Mouse (Mus musculus) heart, postnatal 0 days (tissue): Measurements from ENCODE around the gene Fer. TPM values are rescaled to one million over a fixed set of nuclear protein-coding genes. Genes with fewer than 3 reads are reported as not detected.

Experiments
- ATAC-seq: fragments of 200-750 bp; cut with Nextera tagmentation; 2 replicates; pipeline ENCODE4 v1.8.0; 2017; ENCODE audit warnings: low read depth, moderate number of reproducible peaks, moderate library complexity; ENCODE audit not compliant: insufficient read depth
- DNase-seq: peaks from one replicate; pipeline ENCODE4 v3.0.0-alpha.2; 2016; ENCODE audit warnings: low spot score
- H3K27ac ChIP-seq: fragments of 300-500 bp; sonication (generic); 2 replicates; pipeline ENCODE4 v1.5.1; 2014; ENCODE audit warnings: low read depth, mild to moderate bottlenecking
- H3K27me3 ChIP-seq: fragments of 300-500 bp; sonication (generic); 2 replicates; pipeline ENCODE4 v1.6.1; 2014; ENCODE audit warnings: low read length, mixed read lengths; ENCODE audit not compliant: control insufficient read depth, insufficient read depth
- H3K36me3 ChIP-seq: fragments of 300-500 bp; sonication (generic); replicated peaks from 2 replicates; pipeline ENCODE4 v1.6.1; 2014; ENCODE audit warnings: low read length, mixed read lengths; ENCODE audit not compliant: control insufficient read depth, insufficient read depth
- H3K4me1 ChIP-seq: fragments of 300-500 bp; sonication (generic); 2 replicates; pipeline ENCODE4 v1.6.1; 2014; ENCODE audit warnings: antibody characterized with exemption; ENCODE audit not compliant: control insufficient read depth, insufficient read depth
- H3K4me2 ChIP-seq: fragments of 300-500 bp; sonication (generic); 2 replicates; pipeline ENCODE4 v1.6.1; 2014; ENCODE audit warnings: low read depth, mild to moderate bottlenecking, low read length, moderate library complexity
- H3K4me3 ChIP-seq: fragments of 300-500 bp; sonication (generic); 2 replicates; pipeline ENCODE4 v1.5.1; 2014; ENCODE audit warnings: low read depth, low read length
- H3K9ac ChIP-seq: fragments of 300-500 bp; sonication (generic); replicated peaks from 2 replicates; pipeline ENCODE4 v1.6.1; 2014; ENCODE audit warnings: low read depth, low read length, mixed read lengths
- H3K9me3 ChIP-seq: fragments of 300-500 bp; sonication (generic); replicated peaks from 2 replicates; pipeline ENCODE4 v1.6.1; 2016; ENCODE audit warnings: low read length; ENCODE audit not compliant: control insufficient read depth
- CTCF ChIP-seq: IDR thresholded peaks from 2 replicates; pipeline ENCODE4 v1.5.1; 2016; ENCODE audit warnings: antibody characterized with exemption, control low read depth, low read depth
- EP300 ChIP-seq: IDR thresholded peaks from 2 replicates; pipeline ENCODE4 v1.6.1; 2016; ENCODE audit warnings: antibody characterized with exemption, low read depth
- WGBS: fragments of 180-500 bp; shearing (Covaris S2); extraction: QIAGEN DNeasy Blood & Tissue Kit; methylation state at CpG from one replicate; pipeline ENCODE4 v1.1.7; 2014; 5-methylcytosine and 5-hydroxymethylcytosine counted together
- polyA plus RNA-seq: library from polyadenylated mRNA; unstranded; fragments of >200 nt; fragmentation: Nextera tagmentation; extraction: Ambion mirVana; gene quantifications from 2 replicates; pipeline ENCODE4 v1.2.1, GENCODE M21; 2015
- total RNA-seq: library from RNA; depleted of rRNA; stranded (reverse); fragments of >200 nt; gene quantifications from 2 replicates; pipeline ENCODE4 v1.2.3, GENCODE M21; 2014; ENCODE audit warnings: low replicate concordance; rRNA removed

Gene Fer
- total RNA-seq (12.4 and 15.1 TPM in 2 replicates), polyA plus RNA-seq (16.2 and 16.5 TPM in 2 replicates)

DNA sequence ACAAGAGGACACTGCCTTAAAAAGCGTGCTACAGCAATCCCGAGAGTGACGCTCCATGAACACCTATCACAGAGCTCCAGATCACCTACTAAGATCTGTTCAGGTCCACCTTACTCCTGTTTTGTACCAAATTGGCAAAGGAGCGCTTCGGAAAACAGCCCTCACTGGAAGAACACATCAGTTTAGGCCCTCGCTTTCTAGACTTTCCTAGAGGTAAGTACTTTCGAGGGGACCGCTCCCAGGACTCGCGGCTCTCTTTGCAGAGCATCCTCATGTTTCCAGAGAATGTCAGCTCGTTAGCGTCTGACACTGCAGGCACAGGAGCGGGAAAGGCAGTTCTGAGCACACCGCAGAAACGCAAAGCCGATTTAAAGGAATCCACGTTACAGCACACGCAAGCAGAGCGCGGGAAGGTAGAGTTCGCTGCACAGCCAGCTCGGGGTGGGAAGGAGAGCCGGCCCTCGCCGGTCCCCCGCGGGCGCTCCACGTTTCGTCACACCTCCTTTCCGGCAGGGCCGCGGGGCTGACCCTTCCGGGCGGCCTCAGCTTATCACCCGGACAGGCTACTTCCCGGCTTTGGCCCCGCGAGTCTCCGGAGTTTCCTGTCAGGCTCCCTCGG, at the start of gene Fer:
Gene Fer (plus strand): TSS at position 51 of the 619 bp plus-strand sequence.
- Histone ChIP-seq H3K27ac (peak within 1 kb of the TSS; percentile 84), H3K36me3 (no peaks in the 10 kb centered on the region), H3K4me1 (no peaks in the 10 kb centered on the region), H3K9me3 (no peaks in the 10 kb centered on the region), H3K4me3 (peak within 1 kb of the TSS; percentile 92), H3K9ac (peak within 1 kb of the TSS; percentile 89), H3K4me2 (peak within 1 kb of the TSS; percentile 76), H3K27me3 (no peaks in the 10 kb centered on the region)
- ATAC-seq (peak; percentile 45), DNase-seq (no peak)
- under 1% methylated on average over 35 of the region's 41 CpGs for WGBS
- TF ChIP-seq EP300 (0 out of 2 replicates have a peak, but pooled peaks have one; percentile 39), CTCF (no peak)

DNA sequence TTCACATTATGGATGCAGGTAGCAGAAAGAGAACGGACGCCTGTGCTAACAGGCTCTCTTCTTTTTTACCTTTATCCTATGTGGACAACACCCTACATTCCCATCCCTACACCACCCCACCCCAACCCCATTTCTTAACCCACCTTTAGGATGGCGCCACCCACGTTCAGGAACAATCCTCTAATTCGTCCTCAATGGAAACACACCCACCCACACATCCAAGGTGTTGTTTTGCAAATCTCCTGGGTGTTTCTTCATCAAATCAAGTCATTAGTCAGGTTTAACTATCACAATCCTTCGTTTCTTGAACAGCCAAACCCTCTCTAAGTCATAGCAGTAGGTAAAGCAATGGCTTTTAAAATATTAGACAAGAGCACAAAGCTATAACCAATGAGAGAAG, 49.3 kb upstream of the Fer start:
- TF ChIP-seq CTCF (no peak), EP300 (no peak)
- WGBS: 78% methylated on average over 6 of the region's 6 CpGs

GRCm38 (mm10) chr17:63818444-63819027, 44.3 kb upstream of the Fer start:
- ATAC-seq (no peak), DNase-seq (no peak)
- no peak overlapping the region for H3K9ac ChIP-seq
- no peak overlapping the region for H3K27ac ChIP-seq
- 52% methylated on average over 10 of the region's 10 CpGs for WGBS
- H3K4me2 ChIP-seq: no peak overlapping the region
- TF ChIP-seq EP300 (no peak), CTCF (no peak)
- H3K9me3 ChIP-seq: no peaks in the 10 kb centered on the region
- H3K4me1 ChIP-seq: no peaks in the 10 kb centered on the region
- H3K27me3 ChIP-seq: no peaks in the 10 kb centered on the region
- no peak overlapping the region for H3K4me3 ChIP-seq
- no peaks in the 10 kb centered on the region for H3K36me3 ChIP-seq

More for the DNA sequence above, 49.3 kb upstream of the Fer start:
- Histone ChIP-seq H3K27ac (no peak overlapping the region), H3K9me3 (no peaks in the 10 kb centered on the region), H3K4me2 (no peak overlapping the region), H3K9ac (no peak overlapping the region), H3K4me3 (no peak overlapping the region), H3K4me1 (no peaks in the 10 kb centered on the region), H3K36me3 (no peaks in the 10 kb centered on the region), H3K27me3 (no peaks in the 10 kb centered on the region)
- DNase-seq: no peak
- no peak for ATAC-seq

GRCm38 (mm10) chr17:63824141-63824540, 38.7 kb upstream of the Fer start:
- no peaks in the 10 kb centered on the region for H3K36me3 ChIP-seq
- H3K27me3 ChIP-seq: no peaks in the 10 kb centered on the region
- no peak for ATAC-seq
- no peak overlapping the region for H3K4me3 ChIP-seq
- H3K27ac ChIP-seq: no peak overlapping the region
- DNase-seq: no peak
- no peaks in the 10 kb centered on the region for H3K9me3 ChIP-seq
- no peak overlapping the region for H3K9ac ChIP-seq
- H3K4me1 ChIP-seq: no peaks in the 10 kb centered on the region
- no peak overlapping the region for H3K4me2 ChIP-seq
- 84% methylated on average over 4 of the region's 4 CpGs for WGBS
- TF ChIP-seq EP300 (no peak), CTCF (no peak)

DNA sequence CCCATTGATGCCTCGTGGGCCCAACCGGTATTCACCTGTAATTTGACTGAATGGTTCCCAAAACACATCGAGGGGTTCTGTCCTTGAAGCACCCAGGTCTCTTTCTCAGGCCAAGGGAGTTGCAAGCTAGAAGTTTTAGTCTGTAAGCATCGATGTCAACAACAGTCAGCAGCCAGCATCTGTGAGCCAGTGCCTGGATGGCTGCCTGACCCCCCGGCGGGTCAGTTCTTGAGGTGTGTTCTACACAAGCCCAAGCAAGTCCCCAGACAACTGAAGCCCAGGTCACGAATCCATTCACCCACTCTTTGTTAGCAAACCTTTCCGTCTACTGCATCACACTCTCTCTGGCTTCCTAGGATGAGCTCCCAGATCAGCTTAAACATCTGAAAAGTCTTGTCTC, 36.7 kb upstream of the Fer start:
- no peak for TF ChIP-seq EP300
- TF ChIP-seq CTCF: no peak
- DNase-seq (no peak), ATAC-seq (no peak)
- Histone ChIP-seq H3K27ac (no peak overlapping the region), H3K4me3 (no peak overlapping the region), H3K4me2 (no peak overlapping the region), H3K27me3 (no peaks in the 10 kb centered on the region), H3K36me3 (no peaks in the 10 kb centered on the region), H3K9ac (no peak overlapping the region), H3K4me1 (no peaks in the 10 kb centered on the region), H3K9me3 (no peaks in the 10 kb centered on the region)
- 75% methylated on average over 8 of the region's 8 CpGs for WGBS

DNA sequence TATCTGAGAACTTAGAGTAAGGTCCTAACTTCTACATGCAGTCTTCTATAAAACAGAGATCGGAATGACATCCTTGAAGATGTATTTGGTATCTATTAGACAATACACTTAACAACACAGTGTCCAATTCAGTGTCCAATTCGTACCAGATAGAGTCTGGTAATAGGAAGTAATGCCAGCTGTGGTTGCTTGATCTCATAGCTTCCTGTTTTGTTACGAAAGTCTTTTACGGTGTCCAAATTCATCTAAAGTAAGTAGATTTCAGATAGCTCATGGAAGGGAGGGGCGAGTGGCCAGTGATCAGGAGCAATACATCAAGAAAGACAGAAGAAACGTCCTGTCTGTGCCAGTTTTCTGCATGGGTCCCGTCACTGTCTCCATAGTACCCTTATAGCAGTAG, 36.1 kb upstream of the Fer start:
- Histone ChIP-seq H3K4me1 (no peaks in the 10 kb centered on the region), H3K4me2 (no peak overlapping the region), H3K27me3 (no peaks in the 10 kb centered on the region), H3K9ac (no peak overlapping the region), H3K4me3 (no peak overlapping the region), H3K9me3 (no peaks in the 10 kb centered on the region), H3K27ac (no peak overlapping the region), H3K36me3 (no peaks in the 10 kb centered on the region)
- DNase-seq (no peak), ATAC-seq (no peak)
- no peak for TF ChIP-seq CTCF
- TF ChIP-seq EP300: no peak
- 70% methylated on average over 7 of the region's 7 CpGs for WGBS
